Mouse (Mus musculus) forebrain, embryonic 12.5 days (tissue): ENCODE results near the gene Samd15. TPM values are rescaled to one million over a fixed set of nuclear protein-coding genes. Genes with fewer than 3 reads are reported as not detected.
"Not testable (repeated sequence)": the region's sequence is repeated elsewhere in the genome, so short reads cannot be mapped to it uniquely, and the experiment has no call there.

ENCODE experiments used
- ATAC-seq: fragments of 200-750 bp; cut with Nextera tagmentation; 2 replicates; pipeline ENCODE4 v1.8.0; 2017; ENCODE audit warnings: moderate TSS enrichment; ENCODE audit not compliant: low FRiP score
- H3K27ac ChIP-seq: fragments of 300-500 bp; sonication (generic); 2 replicates; pipeline ENCODE4 v1.5.1; 2016; ENCODE audit warnings: mild to moderate bottlenecking
- H3K27me3 ChIP-seq: fragments of 300-500 bp; sonication (generic); 2 replicates; pipeline ENCODE4 v1.6.1; 2016; ENCODE audit warnings: mild to moderate bottlenecking
- H3K36me3 ChIP-seq: fragments of 300-500 bp; sonication (generic); replicated peaks from 2 replicates; pipeline ENCODE4 v1.6.1; 2016; ENCODE audit warnings: mild to moderate bottlenecking
- H3K4me1 ChIP-seq: fragments of 300-500 bp; sonication (generic); 2 replicates; pipeline ENCODE4 v1.6.1; 2016
- H3K4me2 ChIP-seq: fragments of 300-500 bp; sonication (generic); 2 replicates; pipeline ENCODE4 v1.6.1; 2016; ENCODE audit warnings: mild to moderate bottlenecking, moderate library complexity
- H3K4me3 ChIP-seq: fragments of 300-500 bp; sonication (generic); replicated peaks from 2 replicates; pipeline ENCODE4 v1.5.1; 2016; ENCODE audit warnings: mild to moderate bottlenecking
- H3K9ac ChIP-seq: fragments of 300-500 bp; sonication (generic); 2 replicates; pipeline ENCODE4 v1.6.1; 2016; ENCODE audit warnings: mild to moderate bottlenecking
- H3K9me3 ChIP-seq: fragments of 300-500 bp; sonication (generic); 2 replicates; pipeline ENCODE4 v1.6.1; 2016
- WGBS: fragments of 180-500 bp; shearing (Covaris S2); methylation state at CpG from one replicate; pipeline ENCODE4 v1.1.7; 2016; 5-methylcytosine and 5-hydroxymethylcytosine counted together
- polyA plus RNA-seq: library from polyadenylated mRNA; unstranded; fragments of >200 nt; fragmentation: Nextera tagmentation; extraction: Ambion mirVana; gene quantifications from 2 replicates; pipeline ENCODE4 v1.2.1, GENCODE M21; 2016

The Samd15 gene
- polyA plus RNA-seq, 1 experiment from 2014 or later = 1.4 TPM

GRCm38 (mm10) chr12:87199973-87200586 lies 557 bp downstream of the Samd15 start, which contains the start of gene Tmed8:
TSS of gene Tmed8 (minus strand) at chr12:87200454.
- ATAC-seq = peak; percentile 97
- H3K9me3 ChIP-seq = no peaks in the 10 kb centered on the region
- no peaks in the 10 kb centered on the region for H3K27me3 ChIP-seq
- no peaks in the 10 kb centered on the region for H3K36me3 ChIP-seq
- peak within 1 kb of the TSS; percentile 90 for H3K9ac ChIP-seq
- peak within 1 kb of the TSS; percentile 94 for H3K27ac ChIP-seq
- H3K4me3 ChIP-seq = peak within 1 kb of the TSS; percentile 92
- peaks cover 13% of the 10 kb centered on the region for H3K4me1 ChIP-seq
- peak within 1 kb of the TSS; percentile 85 for H3K4me2 ChIP-seq
- under 1% methylated on average over 58 of the region's 70 CpGs for WGBS

DNA sequence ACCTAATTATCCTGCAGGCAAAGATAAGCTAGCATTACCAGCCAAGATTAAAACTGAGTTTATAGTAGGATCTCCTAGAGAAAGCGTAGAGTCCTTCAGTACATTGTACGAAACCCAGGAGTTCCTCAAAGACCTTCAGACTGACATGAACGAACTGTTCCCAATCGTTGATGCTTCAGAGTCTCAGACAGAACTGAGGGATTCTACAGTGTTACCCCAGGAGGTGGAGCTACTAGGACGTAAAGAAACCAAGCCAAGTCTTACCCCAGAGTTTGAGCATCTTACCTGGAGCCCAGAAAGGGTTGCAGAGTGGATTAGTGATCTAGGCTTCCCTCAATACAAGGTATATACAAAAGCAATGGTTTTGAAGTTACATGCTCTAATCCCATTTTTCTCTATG lies 2.2 kb downstream of the Samd15 start:
- H3K9ac ChIP-seq = no peak overlapping the region
- H3K9me3 ChIP-seq = no peaks in the 10 kb centered on the region
- no peak overlapping the region for H3K4me3 ChIP-seq
- ATAC-seq = no peak
- no peaks in the 10 kb centered on the region for H3K36me3 ChIP-seq
- H3K27ac ChIP-seq = no peak overlapping the region
- H3K4me1 ChIP-seq = peaks cover 13% of the 10 kb centered on the region
- no peak overlapping the region for H3K4me2 ChIP-seq
- no peaks in the 10 kb centered on the region for H3K27me3 ChIP-seq
- WGBS = 76% methylated on average over 5 of the region's 5 CpGs

DNA sequence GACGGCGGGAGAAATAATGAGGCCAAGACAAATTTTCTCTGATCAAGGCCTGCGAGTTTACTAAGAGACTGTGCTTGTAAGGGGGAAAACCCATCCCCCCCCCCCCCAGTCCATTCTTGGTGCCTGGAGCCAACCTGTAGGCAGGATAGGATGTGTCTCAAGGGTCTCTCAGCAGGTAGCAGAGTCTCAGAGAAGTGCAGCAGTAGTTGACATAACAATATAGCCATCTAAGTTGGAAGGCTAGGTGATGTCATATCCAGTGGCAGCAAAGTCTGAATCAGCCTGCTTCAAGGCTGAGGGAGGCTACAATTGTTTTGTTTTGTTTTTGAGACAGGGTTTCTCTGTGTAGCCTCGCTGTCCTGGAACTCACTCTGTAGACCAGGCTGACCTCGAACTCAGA lies 6.3 kb downstream of the Samd15 start:
- H3K9me3 ChIP-seq, H3K4me3 ChIP-seq, ATAC-seq, H3K27ac ChIP-seq, H3K9ac ChIP-seq, H3K27me3 ChIP-seq, H3K36me3 ChIP-seq, H3K4me2 ChIP-seq, H3K4me1 ChIP-seq: not testable (repeated sequence)
- 92% methylated on average over 5 of the region's 5 CpGs for WGBS

DNA sequence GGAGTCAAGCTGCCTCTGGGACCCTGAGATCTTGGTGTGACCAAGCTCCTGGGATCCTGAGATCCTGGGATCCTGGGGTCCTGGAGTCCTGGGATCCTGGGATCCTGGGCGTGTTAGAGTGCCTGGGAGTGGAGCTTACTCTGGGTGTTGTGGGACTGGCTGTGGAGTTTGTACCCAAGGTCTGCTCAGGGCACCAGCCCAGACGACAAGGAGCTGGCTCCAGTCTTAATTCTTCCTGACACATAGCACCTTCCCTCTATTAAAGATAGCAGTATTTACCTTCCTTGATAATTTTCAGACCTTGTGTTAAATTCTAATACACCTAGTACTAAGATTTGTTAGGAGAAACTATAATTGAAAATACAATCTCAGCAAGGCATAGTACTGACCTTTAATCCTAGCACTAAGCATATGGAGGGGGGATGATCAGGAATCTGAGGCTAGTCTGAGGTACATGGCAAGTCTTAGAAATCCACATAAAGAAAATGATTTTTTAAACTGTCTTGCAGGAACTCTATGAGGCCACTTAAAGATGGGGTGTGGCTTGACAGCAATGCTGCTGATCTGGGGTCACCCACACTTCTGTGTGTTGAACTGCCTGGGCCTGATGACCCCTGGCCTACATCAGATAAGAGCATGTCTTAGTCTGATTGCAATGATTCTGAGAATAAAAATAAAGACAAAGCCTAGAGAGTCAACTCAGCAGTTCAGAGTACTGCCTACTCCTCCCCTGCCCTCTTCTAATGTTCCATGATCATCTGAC lies 13.5 kb downstream of the Samd15 start:
- H3K27me3 ChIP-seq = no peaks in the 10 kb centered on the region
- no peak overlapping the region for H3K9ac ChIP-seq
- no peak overlapping the region for H3K4me2 ChIP-seq
- H3K4me3 ChIP-seq = no peak overlapping the region
- no peak overlapping the region for H3K27ac ChIP-seq
- no peak for ATAC-seq
- no peaks in the 10 kb centered on the region for H3K9me3 ChIP-seq
- H3K36me3 ChIP-seq = no peaks in the 10 kb centered on the region
- WGBS = 72% methylated on average over 2 of the region's 2 CpGs
- 0 out of 2 replicates have a peak, but pooled peaks cover 2% of the 10 kb centered on the region for H3K4me1 ChIP-seq

DNA sequence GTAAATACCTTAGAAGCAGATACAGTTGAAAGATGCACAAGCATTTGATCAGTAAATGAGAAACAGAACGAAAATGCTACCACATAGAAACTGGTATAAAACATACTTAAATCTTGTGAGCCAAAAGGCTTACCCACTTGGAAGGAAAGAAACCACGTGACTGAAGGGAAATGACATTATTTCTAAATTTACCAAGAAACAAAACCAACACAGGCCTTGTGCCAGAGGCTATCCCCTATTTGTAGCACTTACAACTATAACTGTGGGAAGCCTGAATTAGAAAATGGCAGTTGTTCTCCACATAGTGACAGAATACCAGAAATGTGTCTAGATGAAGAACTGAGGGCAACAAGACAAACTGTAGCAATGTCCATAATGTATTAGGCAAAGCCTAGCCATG lies 16.5 kb downstream of the Samd15 start:
- Histone ChIP-seq H3K4me1 (peaks cover 6% of the 10 kb centered on the region; the same call in 1 of the 2 replicates), H3K4me3 (no peak overlapping the region), H3K27me3 (no peaks in the 10 kb centered on the region), H3K36me3 (no peaks in the 10 kb centered on the region), H3K27ac (no peak overlapping the region), H3K9me3 (no peaks in the 10 kb centered on the region), H3K4me2 (no peak overlapping the region), H3K9ac (no peak overlapping the region)
- ATAC-seq = no peak
- WGBS = 71% methylated on average over 2 of the region's 2 CpGs

DNA sequence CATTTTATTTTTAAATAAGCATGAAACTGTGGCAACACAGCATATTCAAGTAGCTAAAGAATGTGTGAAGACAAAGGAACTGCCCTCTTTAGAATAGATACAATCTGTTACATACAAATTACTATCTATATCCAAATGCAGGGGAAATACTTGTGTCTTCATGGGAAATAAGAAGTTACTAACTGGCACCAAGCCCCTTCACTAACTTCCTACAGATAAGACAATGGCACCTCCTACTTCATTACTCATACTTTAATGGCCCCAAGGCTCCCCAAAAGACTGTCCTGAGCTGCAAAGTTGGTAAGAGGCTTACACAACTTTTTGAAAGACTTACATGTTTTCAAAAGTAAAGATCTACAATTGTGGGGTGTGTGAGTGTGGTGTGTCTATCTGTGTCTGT lies 18.1 kb downstream of the Samd15 start:
- H3K9me3 ChIP-seq = no peaks in the 10 kb centered on the region
- H3K27me3 ChIP-seq = no peaks in the 10 kb centered on the region
- H3K4me2 ChIP-seq = no peak overlapping the region
- H3K4me3 ChIP-seq = no peak overlapping the region
- no peak overlapping the region for H3K27ac ChIP-seq
- no peak for ATAC-seq
- no peak overlapping the region for H3K9ac ChIP-seq
- peaks cover 6% of the 10 kb centered on the region; the same call in 1 of the 2 replicates for H3K4me1 ChIP-seq
- no peaks in the 10 kb centered on the region for H3K36me3 ChIP-seq

DNA sequence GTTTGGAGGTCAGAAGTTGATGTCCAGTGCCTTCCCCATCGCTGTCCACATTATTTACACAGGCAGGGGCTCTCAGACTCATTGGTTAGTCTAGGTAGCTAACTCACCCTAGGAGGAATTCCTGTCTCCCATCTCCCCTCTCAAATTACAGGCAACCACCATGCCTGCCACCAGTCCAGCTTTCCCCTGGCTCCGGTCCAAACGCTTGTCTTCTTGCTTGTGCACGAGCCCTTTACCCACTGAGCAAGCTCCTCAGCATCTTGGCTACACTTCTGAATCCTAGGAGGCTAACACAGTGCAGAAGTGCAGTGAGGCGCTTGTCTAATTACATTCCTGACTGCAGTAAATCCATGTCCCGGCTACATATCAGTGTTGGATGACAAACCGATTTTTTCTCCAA lies 19.8 kb downstream of the Samd15 start:
- Histone ChIP-seq H3K9me3 (no peaks in the 10 kb centered on the region), H3K27ac (no peak overlapping the region), H3K36me3 (no peaks in the 10 kb centered on the region), H3K4me1 (peaks cover 8% of the 10 kb centered on the region), H3K9ac (no peak overlapping the region), H3K4me3 (no peak overlapping the region), H3K27me3 (no peaks in the 10 kb centered on the region), H3K4me2 (no peak overlapping the region)
- 83% methylated on average over 7 of the region's 7 CpGs for WGBS
- ATAC-seq = no peak

- H3K9me3 ChIP-seq = no peaks in the 10 kb centered on the region
- 81% methylated on average over 10 of the region's 10 CpGs for WGBS
- no peak for ATAC-seq
Observed at GRCm38 (mm10) chr12:87224950-87225349, 25.4 kb downstream of the Samd15 start.

DNA sequence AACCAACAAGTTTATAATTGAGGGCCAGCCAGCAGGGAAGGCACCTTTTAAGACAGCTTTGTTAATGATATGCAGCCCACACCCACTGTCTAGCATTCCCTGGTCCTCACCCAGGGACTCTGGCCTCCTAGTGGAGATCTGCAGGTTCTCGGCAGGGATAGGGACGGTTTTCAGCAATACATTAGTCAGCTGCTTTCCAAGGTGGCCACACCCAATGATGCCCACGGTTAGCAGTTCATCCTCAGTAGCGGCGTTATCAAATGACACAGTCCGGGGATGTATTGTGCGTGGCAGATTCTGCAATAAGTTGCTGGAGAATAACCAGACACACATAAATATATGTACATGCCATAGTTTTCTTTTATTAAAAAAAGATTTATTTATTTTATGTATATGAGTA lies 27.3 kb downstream of the Samd15 start:
- Histone ChIP-seq H3K9ac (no peak overlapping the region), H3K36me3 (no peaks in the 10 kb centered on the region), H3K27ac (no peak overlapping the region), H3K4me3 (no peak overlapping the region), H3K4me2 (no peak overlapping the region), H3K27me3 (no peaks in the 10 kb centered on the region), H3K4me1 (peaks cover 2% of the 10 kb centered on the region; the same call in 1 of the 2 replicates), H3K9me3 (no peaks in the 10 kb centered on the region)
- ATAC-seq = no peak
- WGBS = 81% methylated on average over 7 of the region's 7 CpGs

More at GRCm38 (mm10) chr12:87224950-87225349, 25.4 kb downstream of the Samd15 start:
- no peak overlapping the region for H3K4me2 ChIP-seq
- no peaks in the 10 kb centered on the region for H3K36me3 ChIP-seq
- peaks cover 2% of the 10 kb centered on the region; the same call in 1 of the 2 replicates for H3K4me1 ChIP-seq
- no peak overlapping the region for H3K27ac ChIP-seq
- H3K4me3 ChIP-seq = no peak overlapping the region
- H3K9ac ChIP-seq = no peak overlapping the region
- H3K27me3 ChIP-seq = no peaks in the 10 kb centered on the region

GRCm38 (mm10) chr12:87229633-87230032 lies 30.1 kb downstream of the Samd15 start:
- WGBS = 89% methylated on average over 2 of the region's 2 CpGs
- Histone ChIP-seq H3K4me1 (no peaks in the 10 kb centered on the region), H3K4me2 (no peak overlapping the region), H3K27ac (no peak overlapping the region), H3K4me3 (no peak overlapping the region), H3K9me3 (no peaks in the 10 kb centered on the region), H3K27me3 (no peaks in the 10 kb centered on the region), H3K36me3 (no peaks in the 10 kb centered on the region), H3K9ac (no peak overlapping the region)
- no peak for ATAC-seq

DNA sequence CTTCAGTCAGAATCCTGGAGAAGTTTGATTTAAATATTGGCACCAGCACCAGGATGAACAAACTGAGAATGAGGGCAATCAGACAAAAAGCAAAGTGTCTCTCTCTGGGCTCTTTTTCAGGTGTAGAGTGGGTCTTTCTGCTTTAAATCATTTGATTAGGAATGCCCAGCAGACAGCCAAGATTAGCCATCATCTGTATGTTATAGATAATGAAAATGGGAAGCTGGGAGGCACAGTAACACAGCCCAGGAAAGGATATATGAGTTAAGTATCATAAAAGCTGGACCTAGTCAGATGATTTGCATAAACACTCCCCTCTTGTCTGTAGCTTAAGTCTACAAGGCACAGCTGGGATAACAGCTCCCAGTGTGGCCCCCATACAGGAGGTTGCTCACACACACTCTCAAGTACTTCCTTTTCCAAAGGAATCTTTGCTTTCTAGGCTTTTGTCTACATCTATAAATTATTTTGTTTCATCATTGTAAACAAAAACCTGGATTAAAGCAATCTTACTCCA lies 30.9 kb downstream of the Samd15 start:
- ATAC-seq = no peak
- no peak overlapping the region for H3K4me3 ChIP-seq
- H3K4me2 ChIP-seq = no peak overlapping the region
- no peaks in the 10 kb centered on the region for H3K36me3 ChIP-seq
- H3K9ac ChIP-seq = no peak overlapping the region
- H3K27me3 ChIP-seq = no peaks in the 10 kb centered on the region
- no peaks in the 10 kb centered on the region for H3K9me3 ChIP-seq
- H3K27ac ChIP-seq = no peak overlapping the region
- H3K4me1 ChIP-seq = no peaks in the 10 kb centered on the region

DNA sequence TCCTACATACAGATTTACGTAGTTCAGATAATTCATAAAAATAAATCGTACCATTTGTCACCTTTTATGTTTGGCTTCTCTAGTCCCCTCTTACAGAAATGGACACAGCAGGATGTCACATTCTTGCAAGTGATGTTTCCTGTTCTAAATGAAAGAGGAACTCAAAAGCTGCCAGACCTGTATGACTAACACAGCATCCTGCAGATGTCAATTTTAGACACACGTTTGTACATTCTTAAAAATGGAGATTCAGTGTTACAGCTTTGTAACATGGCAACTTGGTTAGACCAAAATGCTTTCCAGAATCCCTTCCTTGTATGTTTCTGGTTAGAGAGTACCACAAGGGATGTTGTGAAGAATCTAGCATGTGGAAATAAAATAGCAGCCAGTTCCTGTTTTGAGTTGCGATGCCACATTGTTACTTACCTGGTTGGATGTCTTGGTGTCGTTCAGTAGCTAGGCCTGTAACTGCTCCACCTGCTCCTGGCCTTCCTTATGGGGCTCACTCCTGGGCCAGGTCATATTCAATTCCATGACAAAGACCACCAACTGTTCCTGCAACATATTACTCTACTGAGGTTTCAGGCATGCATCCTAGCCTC lies 37.5 kb downstream of the Samd15 start:
- 92% methylated on average over 5 of the region's 5 CpGs for WGBS
- Histone ChIP-seq H3K9me3 (no peaks in the 10 kb centered on the region), H3K36me3 (peaks cover 44% of the 10 kb centered on the region), H3K4me1 (no peaks in the 10 kb centered on the region), H3K4me2 (no peak overlapping the region), H3K27ac (no peak overlapping the region), H3K9ac (no peak overlapping the region), H3K4me3 (no peak overlapping the region), H3K27me3 (no peaks in the 10 kb centered on the region)
- ATAC-seq = no peak
